Mouse (Mus musculus) gastrocnemius, postnatal 25 days (tissue): ENCODE measurements around the gene Tacc2. TPM values are rescaled to one million over a fixed set of nuclear protein-coding genes. Genes with fewer than 3 reads are reported as not detected.

Experiments used
- DNase-seq: peaks from one replicate; pipeline ENCODE4 v3.0.0; 2022
- total RNA-seq, 2 experiments: library from RNA; stranded (reverse); gene quantifications; 1 replicate in 1 of 2; 2 replicates in 1 of 2; pipeline ENCODE4 v1.2.3; 2021

Tacc2 gene
- total RNA-seq, 2 experiments from 2014 or later: 422 to 535 TPM

DNA sequence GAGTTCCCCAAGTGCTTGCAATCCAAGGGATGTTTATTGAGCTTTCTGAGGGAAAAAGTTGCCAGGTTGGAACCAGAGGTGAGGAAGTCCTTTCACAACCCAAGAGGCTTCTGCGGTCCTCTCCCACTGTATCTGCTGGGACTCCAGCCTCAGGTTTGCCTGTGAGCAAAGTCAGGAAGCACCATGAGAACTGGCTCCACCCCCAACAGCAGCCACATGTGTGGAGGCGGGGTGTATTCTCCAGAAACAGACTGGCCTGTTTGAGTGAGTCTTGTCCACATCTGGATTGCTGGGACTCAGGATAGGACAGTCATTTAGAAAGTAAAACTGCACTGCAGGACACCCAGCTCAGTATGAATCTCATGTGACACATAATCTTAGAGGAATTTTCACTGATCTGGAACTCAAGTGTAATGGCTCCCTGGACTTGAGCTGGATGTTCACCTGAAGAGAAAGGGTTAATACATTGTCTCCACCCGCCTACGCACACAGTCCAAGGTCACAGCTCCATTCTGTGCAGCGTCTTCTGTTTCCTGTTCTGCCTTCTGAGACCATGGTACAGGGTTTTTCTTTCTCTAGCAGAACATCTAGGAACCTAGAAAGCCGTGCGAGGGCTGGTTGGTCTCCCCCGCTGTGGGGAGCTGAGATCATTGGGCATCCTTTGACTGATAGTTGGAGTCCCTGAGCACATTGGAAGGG is 149.6 kb downstream of the Tacc2 start:
- no peak for DNase-seq

DNA sequence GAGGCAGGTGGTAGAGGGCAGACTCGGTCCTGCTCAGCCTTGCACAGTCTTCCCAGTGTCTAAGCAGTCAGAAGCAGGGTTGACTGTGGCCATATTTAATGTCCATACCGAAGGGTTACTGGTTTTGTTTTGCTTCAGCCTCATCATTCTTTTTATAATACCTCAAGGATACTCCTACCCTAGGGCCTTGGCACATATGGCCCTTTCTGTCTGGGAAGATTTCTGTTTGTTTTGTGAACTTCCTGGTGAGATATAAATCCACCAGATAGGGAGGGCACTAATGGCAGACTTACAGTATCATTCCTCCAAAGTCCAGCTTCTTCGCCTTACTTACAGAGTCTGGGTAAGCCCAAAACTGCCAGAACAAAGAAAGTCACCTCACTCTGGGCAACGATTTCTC is 150.3 kb downstream of the Tacc2 start:
- DNase-seq: no peak

DNA sequence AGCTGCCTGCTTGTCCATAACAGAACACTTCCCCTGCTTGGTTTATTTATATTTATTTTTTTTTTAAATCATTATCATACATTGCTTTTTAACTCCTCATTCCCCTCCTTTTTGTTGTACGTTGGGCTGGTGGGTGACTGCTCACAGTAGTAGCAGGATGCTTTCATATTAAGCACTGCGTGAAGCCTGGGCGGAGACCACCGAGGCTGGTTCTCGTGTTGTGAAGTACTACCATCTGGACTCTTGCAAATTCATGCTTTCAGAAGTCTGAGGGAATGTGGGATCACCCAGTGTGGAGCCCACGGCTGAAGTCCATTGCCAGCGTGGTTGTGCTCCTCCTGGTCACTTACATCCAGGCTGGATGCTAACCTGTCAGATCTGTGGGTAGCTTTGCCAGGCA is 154.6 kb downstream of the Tacc2 start:
- DNase-seq: no peak

- no peak for DNase-seq
Observed at GRCm38 (mm10) chr7:130732908-130733307, 155.7 kb downstream of the Tacc2 start.

- no peak for DNase-seq
Observed at GRCm38 (mm10) chr7:130733423-130733822, 156.2 kb downstream of the Tacc2 start.

- no peak for DNase-seq
Observed at GRCm38 (mm10) chr7:130734195-130734787, 157.1 kb downstream of the Tacc2 start.

DNA sequence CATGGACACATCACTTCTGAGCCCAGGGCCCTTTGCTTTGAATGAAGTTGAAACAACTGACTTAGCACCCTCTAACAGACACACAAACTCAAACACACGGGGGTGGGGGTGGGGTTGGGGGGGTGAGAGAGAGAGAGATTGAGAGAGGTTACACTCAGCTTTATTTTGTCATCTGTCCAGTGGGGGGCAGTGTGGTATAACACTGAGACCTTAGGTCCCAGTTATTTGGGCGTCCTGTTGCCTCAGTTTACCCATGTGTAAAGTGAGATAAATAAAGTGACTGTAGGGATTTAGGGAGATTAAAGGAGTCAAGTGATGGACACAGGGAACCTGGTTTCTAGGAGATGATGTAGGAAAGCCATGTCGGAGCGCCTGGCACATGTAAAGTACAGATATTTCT is 163.9 kb downstream of the Tacc2 start:
- DNase-seq: no peak

DNA sequence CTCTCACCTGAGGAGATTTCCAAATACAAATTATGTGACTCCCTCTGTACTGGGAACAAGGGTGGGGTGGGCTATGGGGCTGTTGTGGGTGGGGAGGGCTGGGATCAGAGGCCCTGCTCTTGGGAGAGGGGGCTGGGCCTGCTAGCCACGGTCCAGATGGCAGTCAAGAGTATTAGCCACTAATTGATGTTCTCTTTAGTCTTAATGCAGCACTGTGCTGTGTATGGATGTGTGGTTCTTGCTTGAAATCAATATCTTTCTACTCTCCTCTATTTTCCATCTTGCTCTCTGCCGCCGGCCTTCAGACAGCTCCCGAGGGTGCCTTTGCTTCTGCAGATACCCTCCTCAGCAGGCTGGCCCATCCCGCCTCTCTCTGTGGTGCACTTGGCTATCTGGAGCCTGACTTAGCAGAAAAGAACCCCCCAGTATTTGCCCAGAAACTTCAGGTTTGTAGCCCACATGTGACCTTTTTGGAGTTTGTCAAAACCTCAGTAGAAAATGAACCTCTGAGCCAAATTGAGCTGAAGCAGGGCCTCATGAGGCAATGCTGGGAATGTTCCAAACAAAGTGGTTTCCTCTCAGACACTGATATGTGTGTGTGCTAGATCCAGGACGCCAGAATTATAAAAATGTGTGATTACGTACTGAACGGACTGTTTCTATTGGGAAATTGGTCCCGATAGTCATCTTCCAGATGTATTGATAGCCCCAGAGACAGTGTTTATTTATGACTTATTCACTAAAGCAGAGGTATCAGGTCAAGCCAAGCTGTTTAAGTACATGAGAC is 166.2 kb downstream of the Tacc2 start:
- no peak for DNase-seq

DNA sequence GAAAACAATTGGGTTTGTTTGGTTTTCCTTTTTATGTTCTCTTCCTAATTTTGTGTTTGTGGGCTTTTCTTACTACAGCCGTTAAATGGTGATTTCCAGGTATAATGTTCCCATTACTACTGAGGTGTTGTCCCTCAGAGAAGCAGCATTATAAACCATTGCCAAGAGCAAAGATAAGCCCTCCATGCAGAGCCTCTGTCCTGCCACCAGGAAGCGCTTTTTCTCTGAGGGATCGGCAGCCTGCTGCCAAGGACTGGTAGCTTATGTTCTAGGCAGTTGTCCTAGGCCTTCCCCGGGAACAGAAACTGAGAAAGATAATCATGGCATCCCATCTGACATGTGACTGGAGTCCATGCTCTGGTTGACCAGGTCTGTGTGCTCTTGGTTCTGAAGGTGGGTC is 171.9 kb downstream of the Tacc2 start:
- no peak for DNase-seq

- no peak for DNase-seq
Observed at GRCm38 (mm10) chr7:130750752-130751490, 173.7 kb downstream of the Tacc2 start.

- DNase-seq: no peak
Observed at GRCm38 (mm10) chr7:130751678-130752077, 174.4 kb downstream of the Tacc2 start.

DNA sequence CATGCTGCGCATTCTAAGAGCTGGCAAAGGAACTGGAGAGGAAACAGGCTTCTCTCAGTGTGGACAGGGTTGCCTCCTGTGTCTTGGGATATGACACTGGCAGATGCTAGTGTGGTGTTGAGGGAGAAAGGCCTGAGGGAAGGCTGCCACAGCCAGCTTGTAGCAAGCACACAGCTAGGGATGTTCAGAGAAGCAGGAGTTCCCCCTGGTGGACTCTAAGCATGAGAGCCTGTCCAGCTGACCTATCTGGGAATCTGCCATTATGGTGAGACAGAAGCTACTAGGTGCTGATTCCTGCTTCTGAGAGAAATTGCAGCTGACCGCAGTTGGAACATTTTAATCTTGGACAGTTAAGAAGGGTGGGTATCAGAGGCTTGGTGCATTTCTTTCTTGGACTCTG is 177.6 kb downstream of the Tacc2 start:
- DNase-seq: no peak

GRCm38 (mm10) chr7:130756343-130756835 is 179.2 kb downstream of the Tacc2 start:
- DNase-seq: no peak

DNA sequence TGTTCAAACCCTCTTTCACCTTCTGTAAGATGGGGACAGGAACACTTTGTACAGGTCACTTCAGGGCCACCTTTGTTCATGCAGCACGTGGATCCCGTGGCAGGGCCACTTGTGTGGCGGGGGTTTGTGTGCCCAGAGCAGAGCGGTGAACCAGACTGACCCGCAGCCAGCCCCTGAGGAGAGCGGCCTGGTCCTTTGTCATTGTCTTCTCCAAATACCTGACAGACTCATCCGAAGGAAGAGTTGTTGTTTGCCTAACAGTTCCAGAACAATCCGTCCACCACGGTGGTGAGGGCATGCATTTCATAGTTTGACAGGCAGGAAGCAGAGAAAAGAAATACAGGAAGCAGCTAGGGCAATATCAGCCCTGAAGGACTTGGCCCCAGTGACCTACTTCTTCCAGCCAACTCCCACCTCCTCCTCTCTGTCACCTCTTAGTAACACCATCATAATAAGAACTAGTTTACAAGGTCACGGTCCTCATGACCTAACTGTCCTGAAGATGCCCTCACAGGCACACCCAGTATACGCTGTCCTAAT is 180.2 kb downstream of the Tacc2 start:
- DNase-seq: no peak

GRCm38 (mm10) chr7:130762071-130762897 is 185.0 kb downstream of the Tacc2 start:
- peak; percentile 37 for DNase-seq

DNA sequence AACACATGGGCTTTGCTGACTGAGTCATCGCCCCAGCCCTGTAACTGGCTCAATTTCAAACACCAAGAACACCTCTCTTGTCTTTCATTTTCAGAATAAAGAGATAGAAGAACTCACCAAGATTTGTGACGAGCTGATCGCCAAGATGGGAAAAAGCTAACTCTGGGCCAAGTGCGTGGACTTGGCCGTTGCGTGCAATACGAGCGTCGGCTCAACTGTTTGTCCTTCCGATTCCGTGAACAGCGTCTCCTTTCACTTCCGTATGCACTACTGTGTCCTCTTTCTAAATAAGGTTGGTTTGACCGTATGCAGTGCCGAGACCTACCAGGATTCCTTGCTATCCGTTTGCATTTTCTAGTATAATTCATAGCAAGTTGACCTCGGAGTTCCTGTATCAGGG is 186.9 kb downstream of the Tacc2 start:
- DNase-seq: no peak

GRCm38 (mm10) chr7:130766411-130767170 is 189.4 kb downstream of the Tacc2 start:
- no peak for DNase-seq

GRCm38 (mm10) chr7:130768151-130768550 is 190.9 kb downstream of the Tacc2 start:
- DNase-seq: no peak

GRCm38 (mm10) chr7:130770707-130771106 is 193.5 kb downstream of the Tacc2 start:
- DNase-seq: peak; percentile 59

- no peak for DNase-seq
Observed at GRCm38 (mm10) chr7:130773171-130773830, 196.1 kb downstream of the Tacc2 start.
